Mouse (Mus musculus) embryo, embryonic 11 days (tissue): Measurements from ENCODE around the gene Tctex1d2.

ENCODE experiments used
- DNase-seq: peaks from one replicate; pipeline ENCODE4 v3.0.0-alpha.2; 2015

Tctex1d2 gene

GRCm38 (mm10) chr16:32419517-32420483, at the start of gene Tctex1d2:
Gene Tctex1d2 (plus strand): TSS chr16:32419702.
- peak; percentile 96 for DNase-seq

- DNase-seq = peak; percentile 24
Observed at GRCm38 (mm10) chr16:32371351-32371750, 48.2 kb upstream of the Tctex1d2 start.

GRCm38 (mm10) chr16:32379575-32379974, 39.9 kb upstream of the Tctex1d2 start:
- DNase-seq = no peak

GRCm38 (mm10) chr16:32382901-32383300, 36.6 kb upstream of the Tctex1d2 start:
- DNase-seq = no peak

- no peak for DNase-seq
Observed at GRCm38 (mm10) chr16:32384885-32385284, 34.6 kb upstream of the Tctex1d2 start.

- no peak for DNase-seq
Observed at GRCm38 (mm10) chr16:32386826-32387225, 32.7 kb upstream of the Tctex1d2 start.

GRCm38 (mm10) chr16:32389049-32389448, 30.5 kb upstream of the Tctex1d2 start:
- DNase-seq = no peak

- no peak for DNase-seq
Observed at GRCm38 (mm10) chr16:32389841-32390240, 29.7 kb upstream of the Tctex1d2 start.

GRCm38 (mm10) chr16:32390882-32391281, 28.6 kb upstream of the Tctex1d2 start:
- no peak for DNase-seq

- DNase-seq = no peak
Observed at GRCm38 (mm10) chr16:32395679-32396540, 23.6 kb upstream of the Tctex1d2 start.

GRCm38 (mm10) chr16:32396541-32396835, 23.0 kb upstream of the Tctex1d2 start:
- no peak for DNase-seq

GRCm38 (mm10) chr16:32398206-32398605, 21.3 kb upstream of the Tctex1d2 start:
- DNase-seq = no peak

GRCm38 (mm10) chr16:32400267-32400666, 19.2 kb upstream of the Tctex1d2 start, which contains the start of gene Tm4sf19:
Gene Tm4sf19 (plus strand): TSS chr16:32400506.
- no peak for DNase-seq

GRCm38 (mm10) chr16:32401335-32401965, 18.1 kb upstream of the Tctex1d2 start:
- DNase-seq = no peak

GRCm38 (mm10) chr16:32402818-32403217, 16.7 kb upstream of the Tctex1d2 start:
- DNase-seq = no peak

GRCm38 (mm10) chr16:32405716-32406115, 13.8 kb upstream of the Tctex1d2 start:
- DNase-seq = no peak

- DNase-seq = peak; percentile 15
Observed at GRCm38 (mm10) chr16:32406671-32407070, 12.8 kb upstream of the Tctex1d2 start.

GRCm38 (mm10) chr16:32407730-32408129, 11.8 kb upstream of the Tctex1d2 start:
- no peak for DNase-seq

GRCm38 (mm10) chr16:32417457-32417856, 2.0 kb upstream of the Tctex1d2 start:
- DNase-seq = no peak

- no peak for DNase-seq
Observed at GRCm38 (mm10) chr16:32427506-32427905, 8.0 kb downstream of the Tctex1d2 start.

GRCm38 (mm10) chr16:32430474-32431046, 11.1 kb downstream of the Tctex1d2 start, which contains the start of gene Pcyt1a:
Gene Pcyt1a (plus strand): TSS chr16:32430921.
- peak; percentile 96 for DNase-seq

- DNase-seq = peak; percentile 50
Observed at GRCm38 (mm10) chr16:32431047-32431591, 11.6 kb downstream of the Tctex1d2 start.
